Mouse (Mus musculus): ENCODE measurements around the gene H2al1e.
"Not testable (repeated sequence)": the region's sequence is repeated elsewhere in the genome, so short reads cannot be mapped to it uniquely, and the experiment has no call there.

Gene H2al1e

DNA sequence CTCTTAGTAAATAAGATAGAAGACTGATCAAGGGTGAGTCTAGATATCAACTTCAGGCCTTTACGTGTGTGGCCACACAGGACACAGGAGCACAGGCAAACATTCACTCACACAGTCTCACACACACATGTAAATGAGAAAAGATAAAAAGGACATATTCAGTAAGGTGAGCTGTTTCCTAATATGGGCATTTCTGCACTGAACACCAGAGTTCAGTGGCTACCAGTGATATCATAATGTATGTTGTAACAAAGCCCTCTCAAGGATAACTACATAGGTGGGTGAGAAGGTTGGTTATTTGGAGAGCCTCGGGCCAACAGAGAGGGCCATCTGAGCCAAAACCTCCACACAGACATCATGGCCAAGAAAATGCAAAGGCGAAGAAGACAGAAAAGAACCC lies at the start of gene H2al1e:
Gene H2al1e (plus strand): TSS at position 301 of the 400 bp plus-strand sequence.
- DNase-seq (ENCODE audit: low read depth, low spot score), result not testable (repeated sequence)

DNA sequence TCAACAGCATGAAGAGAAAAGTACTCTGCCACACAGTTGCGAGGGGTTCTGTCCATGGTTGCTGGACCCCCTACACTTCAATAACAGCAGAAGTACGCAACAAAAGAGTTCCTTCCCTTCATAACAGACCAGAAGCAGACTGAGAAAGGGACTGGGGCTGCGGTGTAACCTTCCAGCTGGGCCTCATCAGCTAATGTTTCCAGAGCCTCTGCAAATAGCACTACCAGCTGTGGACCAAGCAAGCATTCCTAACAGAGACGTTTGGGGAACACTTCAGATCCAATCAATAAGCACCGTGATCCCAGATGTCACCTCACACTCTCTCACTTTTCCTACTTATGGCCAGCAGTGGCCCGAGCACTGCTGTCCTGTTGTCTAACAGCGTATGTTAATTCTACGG lies 46.8 kb upstream of the H2al1e start:
- DNase-seq (ENCODE audit: low read depth, low spot score), result no peak

DNA sequence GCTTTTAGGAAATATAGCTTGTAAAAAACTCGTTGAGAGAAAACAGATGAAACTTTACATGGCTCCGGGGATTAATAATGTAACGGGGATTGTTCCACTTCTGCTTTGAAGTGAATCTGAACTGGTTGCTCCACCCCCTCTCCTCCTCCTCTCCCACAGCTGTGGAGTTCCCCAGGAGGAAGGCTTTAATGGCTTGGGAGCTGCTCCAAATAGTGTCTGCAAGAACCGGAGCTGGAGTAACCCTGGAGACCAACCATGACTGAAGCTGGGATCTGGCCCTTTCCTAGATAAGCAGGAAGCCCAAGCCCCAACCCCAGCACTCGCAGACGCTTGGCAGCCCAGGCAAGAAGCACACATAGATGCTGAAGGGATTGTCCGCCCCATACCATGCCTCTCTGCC lies 43.9 kb upstream of the H2al1e start:
- DNase-seq (ENCODE audit: low read depth, low spot score), result peak; percentile 34

DNA sequence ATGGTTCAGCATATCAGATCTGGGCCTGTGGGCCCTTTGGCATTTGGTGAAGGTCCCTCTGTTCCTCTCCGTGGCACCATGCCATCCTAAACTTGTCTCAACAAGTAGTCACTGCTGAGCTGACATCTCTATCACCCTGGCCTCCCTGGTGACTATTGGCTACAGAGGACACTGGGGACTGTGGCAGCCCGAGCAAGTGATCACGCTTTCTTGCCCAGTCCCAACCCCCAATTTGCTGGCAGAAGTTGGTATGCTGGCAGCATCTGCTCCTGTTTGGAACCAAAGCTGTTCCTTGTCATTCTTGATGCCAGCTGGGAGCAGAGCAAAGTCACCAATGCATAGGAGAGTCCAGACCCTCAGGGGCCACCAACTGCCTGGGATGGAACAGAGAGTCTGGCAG lies 42.7 kb upstream of the H2al1e start:
- peak; percentile 42 for DNase-seq (ENCODE audit: low read depth, low spot score)

DNA sequence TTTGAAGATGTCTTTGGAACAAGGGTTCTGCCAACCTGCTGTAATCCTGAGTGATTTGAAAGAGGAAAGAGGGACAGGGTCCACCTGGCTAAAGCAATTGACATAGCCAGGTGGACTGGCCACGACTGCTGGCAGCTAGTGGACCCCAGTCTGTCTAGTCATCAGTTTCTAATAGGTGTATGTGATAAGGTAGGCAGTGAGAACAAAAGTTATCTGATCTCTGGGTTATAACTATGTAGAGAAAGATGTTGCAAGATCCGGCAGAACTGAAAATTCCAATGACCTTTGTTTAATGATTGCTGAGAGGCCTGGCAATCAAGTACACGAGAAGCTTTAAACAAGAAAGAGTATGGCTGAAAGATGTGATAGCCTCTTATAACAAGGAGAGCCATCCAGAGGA lies 38.5 kb upstream of the H2al1e start:
- DNase-seq (ENCODE audit: low read depth, low spot score), result no peak

- no peak for DNase-seq (ENCODE audit: low read depth, low spot score)
Observed at GRCm38 (mm10) chrX:11277083-11277482, 34.7 kb upstream of the H2al1e start.

DNA sequence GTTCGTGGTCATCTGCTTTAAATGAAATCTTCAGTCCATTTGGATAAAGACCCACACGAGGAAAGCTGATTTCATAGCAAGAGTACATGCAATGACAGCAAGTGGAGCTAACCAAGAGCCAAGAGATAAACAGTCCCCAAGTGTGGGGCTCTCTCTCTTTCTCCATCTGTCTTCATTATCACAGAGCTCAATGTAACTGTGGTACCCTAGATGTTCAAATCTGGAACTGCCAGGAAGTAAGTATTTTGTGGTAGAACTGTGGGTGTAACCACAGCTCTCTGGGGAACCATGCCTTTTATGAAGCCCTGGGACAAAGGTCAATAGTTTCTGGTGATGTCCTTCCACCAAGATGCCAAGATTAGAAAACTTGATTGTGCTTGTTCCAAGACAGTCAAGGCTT lies 31.0 kb upstream of the H2al1e start:
- DNase-seq (ENCODE audit: low read depth, low spot score), result no peak

GRCm38 (mm10) chrX:11288306-11288882 lies 23.3 kb upstream of the H2al1e start:
- no peak for DNase-seq (ENCODE audit: low read depth, low spot score)

GRCm38 (mm10) chrX:11289244-11289643 lies 22.5 kb upstream of the H2al1e start:
- DNase-seq (ENCODE audit: low read depth, low spot score), result no peak

GRCm38 (mm10) chrX:11298957-11299356 lies 12.8 kb upstream of the H2al1e start, which contains the start of gene H2al1a:
TSS of gene H2al1a (plus strand) at chrX:11299257.
- not testable (repeated sequence) for DNase-seq (ENCODE audit: low read depth, low spot score)

- not testable (repeated sequence) for DNase-seq (ENCODE audit: low read depth, low spot score)
Observed at GRCm38 (mm10) chrX:11302132-11302531, 9.6 kb upstream of the H2al1e start, which contains the start of gene H2al1b. TSS of gene H2al1b (plus strand) at chrX:11302432.

DNA sequence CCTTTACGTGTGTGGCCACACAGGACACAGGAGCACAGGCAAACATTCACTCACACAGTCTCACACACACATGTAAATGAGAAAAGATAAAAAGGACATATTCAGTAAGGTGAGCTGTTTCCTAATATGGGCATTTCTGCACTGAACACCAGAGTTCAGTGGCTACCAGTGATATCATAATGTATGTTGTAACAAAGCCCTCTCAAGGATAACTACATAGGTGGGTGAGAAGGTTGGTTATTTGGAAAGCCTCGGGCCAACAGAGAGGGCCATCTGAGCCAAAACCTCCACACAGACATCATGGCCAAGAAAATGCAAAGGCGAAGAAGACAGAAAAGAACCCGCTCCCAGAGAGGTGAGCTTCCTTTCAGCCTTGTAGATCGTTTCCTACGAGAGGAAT lies 6.4 kb upstream of the H2al1e start, which contains the start of gene H2al1c:
Gene H2al1c (plus strand): TSS at position 301 of the 400 bp plus-strand sequence.
- not testable (repeated sequence) for DNase-seq (ENCODE audit: low read depth, low spot score)

- not testable (repeated sequence) for DNase-seq (ENCODE audit: low read depth, low spot score)
Observed at GRCm38 (mm10) chrX:11308524-11308923, 3.2 kb upstream of the H2al1e start, which contains the start of gene H2al1d. TSS of gene H2al1d (plus strand) at chrX:11308824.

GRCm38 (mm10) chrX:11314858-11315257 lies 3.1 kb downstream of the H2al1e start, which contains the start of gene H2al1f:
TSS of gene H2al1f (plus strand) at chrX:11315158.
- DNase-seq (ENCODE audit: low read depth, low spot score), result not testable (repeated sequence)

GRCm38 (mm10) chrX:11317956-11318355 lies 6.2 kb downstream of the H2al1e start, which contains the start of gene H2al1g:
TSS of gene H2al1g (plus strand) at chrX:11318256.
- DNase-seq (ENCODE audit: low read depth, low spot score), result not testable (repeated sequence)

GRCm38 (mm10) chrX:11321192-11321591 lies 9.5 kb downstream of the H2al1e start, which contains the start of gene H2al1h:
TSS of gene H2al1h (plus strand) at chrX:11321492.
- DNase-seq (ENCODE audit: low read depth, low spot score), result not testable (repeated sequence)

DNA sequence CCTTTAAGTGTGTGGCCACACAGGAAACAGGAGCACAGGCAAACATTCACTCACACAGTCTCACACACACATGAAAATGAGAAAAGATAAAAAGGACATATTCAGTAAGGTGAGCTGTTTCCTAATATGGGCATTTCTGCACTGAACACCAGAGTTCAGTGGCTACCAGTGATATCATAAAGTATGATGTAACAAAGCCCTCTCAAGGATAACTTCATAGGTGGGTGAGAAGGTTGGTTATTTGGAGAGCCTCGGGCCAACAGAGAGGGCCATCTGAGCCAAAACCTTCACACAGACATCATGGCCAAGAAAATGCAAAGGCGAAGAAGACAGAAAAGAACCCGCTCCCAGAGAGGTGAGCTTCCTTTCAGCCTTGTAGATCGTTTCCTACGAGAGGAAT lies 12.6 kb downstream of the H2al1e start, which contains the start of gene H2al1i:
Gene H2al1i (plus strand): TSS at position 301 of the 400 bp plus-strand sequence.
- DNase-seq (ENCODE audit: low read depth, low spot score), result not testable (repeated sequence)

- not testable (repeated sequence) for DNase-seq (ENCODE audit: low read depth, low spot score)
Observed at GRCm38 (mm10) chrX:11327522-11327921, 15.8 kb downstream of the H2al1e start, which contains the start of gene H2al1j. TSS of gene H2al1j (plus strand) at chrX:11327822.

- DNase-seq (ENCODE audit: low read depth, low spot score), result peak; percentile 30
Observed at GRCm38 (mm10) chrX:11345762-11346161, 34.0 kb downstream of the H2al1e start.

DNA sequence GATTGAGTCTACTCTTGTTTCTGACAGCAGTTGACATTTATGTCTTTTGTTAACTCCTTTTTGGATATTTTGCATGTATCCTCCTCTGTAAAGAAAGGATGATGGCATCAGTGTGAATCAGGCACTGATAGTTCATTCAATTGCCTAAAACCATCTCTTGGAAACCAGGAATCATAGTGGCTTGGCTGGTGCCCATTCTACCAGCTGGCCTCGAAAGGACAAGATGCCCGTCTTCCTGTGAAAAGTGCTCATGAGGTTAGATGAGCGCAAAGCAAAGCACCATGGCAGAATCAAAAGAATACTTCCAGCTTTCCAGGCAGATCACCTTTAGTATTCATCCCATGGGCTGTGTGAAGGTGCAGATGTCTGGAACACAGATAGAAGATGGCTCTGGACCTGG lies 35.0 kb downstream of the H2al1e start:
- peak; percentile 16 for DNase-seq (ENCODE audit: low read depth, low spot score)

DNA sequence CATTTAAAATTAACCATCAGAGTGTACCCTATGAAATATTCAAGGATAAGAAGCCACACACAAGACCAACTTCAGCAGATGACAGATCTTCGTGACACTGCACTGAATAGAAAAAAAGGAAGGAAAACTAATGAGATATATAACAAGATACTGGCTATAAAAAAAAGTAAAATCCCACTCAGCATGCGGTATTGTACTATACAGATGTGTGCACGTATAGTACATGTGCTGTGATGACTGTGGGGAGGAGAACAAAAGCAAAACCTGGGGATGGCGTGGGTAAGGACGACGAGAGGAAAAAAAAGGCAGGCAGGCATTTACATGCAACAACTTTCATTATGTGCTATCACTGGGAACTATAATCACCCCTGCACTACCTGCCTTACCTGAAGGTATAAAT lies 49.1 kb downstream of the H2al1e start:
- no peak for DNase-seq (ENCODE audit: low read depth, low spot score)

DNA sequence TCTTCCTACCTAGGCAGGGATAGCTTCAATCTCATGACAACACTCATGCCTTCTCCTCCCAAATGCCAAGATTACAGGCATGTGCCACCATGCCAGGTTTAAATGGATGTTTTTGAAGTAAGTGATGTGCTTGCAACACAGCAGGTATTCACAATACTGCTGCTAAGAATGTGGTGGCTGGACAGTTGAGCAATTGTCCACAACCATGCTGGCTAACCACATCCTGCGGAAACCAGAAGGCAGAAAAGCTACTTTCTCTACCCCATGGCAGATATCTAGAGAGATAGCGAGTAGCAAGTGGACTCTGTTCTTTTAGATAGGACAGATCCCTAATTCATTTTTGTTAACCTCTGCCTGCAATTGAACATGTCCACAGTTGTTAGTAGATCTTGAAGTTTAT lies 49.5 kb downstream of the H2al1e start:
- DNase-seq (ENCODE audit: low read depth, low spot score), result no peak

Measured in brain, adult 2 months (tissue).